Mouse (Mus musculus) embryonic facial prominence, embryonic 12.5 days (tissue): ENCODE measurements around the gene Cep41. TPM values are rescaled to one million over a fixed set of nuclear protein-coding genes. Genes with fewer than 3 reads are reported as not detected.

ENCODE experiments used
- ATAC-seq: fragments of 200-750 bp; cut with Nextera tagmentation; 2 replicates; pipeline ENCODE4 v1.8.0; 2017; ENCODE audit not compliant: insufficient number of reproducible peaks, insufficient read depth, low FRiP score, low TSS enrichment
- H3K27ac ChIP-seq: fragments of 300-500 bp; sonication (generic); 2 replicates; pipeline ENCODE4 v1.5.1; 2016; ENCODE audit warnings: mild to moderate bottlenecking
- H3K27me3 ChIP-seq: fragments of 300-500 bp; sonication (generic); 2 replicates; pipeline ENCODE4 v1.6.1; 2016; ENCODE audit warnings: mild to moderate bottlenecking, moderate library complexity
- H3K36me3 ChIP-seq: fragments of 300-500 bp; sonication (generic); 2 replicates; pipeline ENCODE4 v1.6.1; 2016; ENCODE audit warnings: mild to moderate bottlenecking
- H3K4me1 ChIP-seq: fragments of 300-500 bp; sonication (generic); 2 replicates; pipeline ENCODE4 v1.6.1; 2016
- H3K4me2 ChIP-seq: fragments of 300-500 bp; sonication (generic); replicated peaks from 2 replicates; pipeline ENCODE4 v1.6.1; 2016; ENCODE audit warnings: mild to moderate bottlenecking, moderate library complexity
- H3K4me3 ChIP-seq: fragments of 300-500 bp; sonication (generic); 2 replicates; pipeline ENCODE4 v1.5.1; 2016; ENCODE audit warnings: mild to moderate bottlenecking
- H3K9ac ChIP-seq: fragments of 300-500 bp; sonication (generic); 2 replicates; pipeline ENCODE4 v1.6.1; 2016; ENCODE audit warnings: mild to moderate bottlenecking, moderate library complexity
- H3K9me3 ChIP-seq: fragments of 300-500 bp; sonication (generic); 2 replicates; pipeline ENCODE4 v1.6.1; 2016; ENCODE audit warnings: mild to moderate bottlenecking, moderate library complexity
- WGBS: fragments of 180-500 bp; shearing (Covaris S2); methylation state at CpG from one replicate; pipeline ENCODE4 v1.1.7; 2016; 5-methylcytosine and 5-hydroxymethylcytosine counted together
- polyA plus RNA-seq: library from polyadenylated mRNA; unstranded; fragments of >200 nt; fragmentation: Nextera tagmentation; extraction: Ambion mirVana; gene quantifications from 2 replicates; pipeline ENCODE4 v1.2.1, GENCODE M21; 2016

Gene Cep41
- polyA plus RNA-seq, 1 experiment from 2014 or later, result 26.3 TPM

DNA sequence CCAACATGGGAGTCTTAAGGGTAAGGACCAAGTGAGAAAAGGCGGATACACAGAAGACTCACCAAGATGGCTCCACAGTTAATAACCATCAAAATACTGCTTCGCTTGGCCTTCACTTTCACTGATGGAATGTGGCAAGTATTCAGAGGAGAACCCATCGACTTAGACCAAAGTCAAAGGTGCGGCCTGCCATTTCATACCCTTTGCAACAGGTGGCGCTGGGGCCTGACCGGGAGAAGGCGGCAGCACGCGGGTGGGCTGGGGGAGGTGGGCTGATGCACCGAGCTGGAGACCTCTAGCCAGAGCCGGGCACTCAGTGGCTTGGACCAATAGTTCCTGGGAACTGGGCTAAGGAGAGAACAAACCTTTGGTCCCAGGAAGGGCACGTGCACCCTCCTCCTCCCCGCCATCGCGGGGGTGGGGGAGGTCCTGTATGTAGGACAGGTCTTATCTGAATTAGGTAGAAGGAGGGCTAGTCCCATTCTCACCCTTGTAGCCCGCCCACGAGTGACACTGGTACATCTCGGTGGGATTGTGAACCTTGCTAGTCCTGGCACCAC is 39.1 kb upstream of the Cep41 start:
- ATAC-seq, result no peak
- Histone ChIP-seq H3K4me1 (peaks cover 26% of the 10 kb centered on the region; the same call in 1 of the 2 replicates), H3K9ac (no peak overlapping the region), H3K9me3 (peaks cover 33% of the 10 kb centered on the region), H3K27me3 (no peaks in the 10 kb centered on the region), H3K4me3 (no peak overlapping the region), H3K4me2 (no peak overlapping the region), H3K36me3 (no peaks in the 10 kb centered on the region), H3K27ac (peak overlapping the region; percentile 94; the same call in 1 of the 2 replicates)
- 50% methylated on average over 18 of the region's 18 CpGs for WGBS

DNA sequence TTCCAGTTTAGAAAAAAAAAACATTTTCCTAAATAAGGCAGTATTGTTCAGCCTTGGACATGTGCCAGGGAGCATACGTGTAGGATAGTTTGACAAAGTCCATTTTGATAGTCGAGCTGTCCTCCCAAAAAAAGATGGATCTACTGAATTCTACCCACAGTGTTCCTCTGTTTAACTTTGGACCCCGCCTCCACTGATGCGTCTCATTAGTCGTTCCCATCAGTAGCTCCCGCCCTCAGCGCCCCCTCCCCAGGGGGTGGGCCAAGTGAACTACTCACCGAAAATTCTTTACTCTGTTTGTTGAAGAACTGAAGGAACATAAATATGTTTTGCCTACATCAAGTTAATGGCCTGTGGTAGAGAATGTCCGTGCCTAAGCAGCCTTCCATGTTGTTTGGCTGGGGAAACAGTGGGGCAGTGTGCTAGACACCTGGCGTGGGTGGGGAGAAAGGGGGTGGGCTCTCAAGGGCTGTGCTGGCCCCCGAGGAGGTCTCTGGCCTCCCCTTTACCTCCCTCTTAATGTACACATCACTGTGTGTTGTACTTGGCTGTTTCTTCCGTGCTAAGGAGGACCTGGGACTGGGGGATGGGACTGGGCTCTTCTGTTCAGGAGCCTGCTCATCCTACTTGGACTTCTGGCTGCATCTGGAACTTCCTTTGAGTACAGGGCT is 36.9 kb upstream of the Cep41 start:
- 55% methylated on average over 12 of the region's 12 CpGs for WGBS
- ATAC-seq, result no peak
- Histone ChIP-seq H3K9me3 (peaks cover 11% of the 10 kb centered on the region), H3K36me3 (no peaks in the 10 kb centered on the region), H3K4me1 (peaks cover 24% of the 10 kb centered on the region; the same call in 1 of the 2 replicates), H3K4me2 (no peak overlapping the region), H3K27me3 (no peaks in the 10 kb centered on the region), H3K9ac (no peak overlapping the region), H3K4me3 (no peak overlapping the region), H3K27ac (no peak overlapping the region)

DNA sequence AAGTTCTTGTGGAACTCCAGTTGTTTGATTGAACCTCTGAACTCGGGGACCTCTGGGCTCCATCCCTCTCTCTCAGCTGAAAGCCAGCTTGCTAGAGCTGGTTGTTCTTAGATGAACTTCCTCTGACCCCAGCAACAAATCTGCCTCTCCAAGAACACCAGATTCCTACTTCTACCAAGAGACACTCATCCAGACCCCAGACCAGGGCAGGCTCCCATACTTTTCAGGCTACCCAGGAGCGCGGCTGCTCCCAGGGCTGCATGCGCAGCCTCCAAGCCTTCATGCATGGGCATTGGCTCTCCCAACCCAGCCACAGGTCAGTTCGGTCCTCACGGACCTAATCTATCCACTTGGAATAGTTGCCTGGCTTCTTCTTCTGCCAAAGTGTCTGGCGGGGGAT is 29.8 kb upstream of the Cep41 start, which contains the start of gene Mest:
Gene Mest (plus strand): TSS at position 217 of the 400 bp plus-strand sequence.
- no peaks in the 10 kb centered on the region for H3K9me3 ChIP-seq
- peaks cover 25% of the 10 kb centered on the region for H3K4me1 ChIP-seq
- no peak for ATAC-seq
- no peak within 1 kb of the TSS for H3K4me2 ChIP-seq
- H3K4me3 ChIP-seq, result no peak within 1 kb of the TSS
- no peaks in the 10 kb centered on the region for H3K36me3 ChIP-seq
- whole genome bisulfite sequencing, result 67% methylated on average over 7 of the region's 7 CpGs
- H3K27me3 ChIP-seq, result no peaks in the 10 kb centered on the region
- 0 out of 2 replicates have a peak within 1 kb of the TSS, but pooled peaks have one; percentile 21 for H3K9ac ChIP-seq
- 0 out of 2 replicates have a peak within 1 kb of the TSS, but pooled peaks have one; percentile 25 for H3K27ac ChIP-seq

DNA sequence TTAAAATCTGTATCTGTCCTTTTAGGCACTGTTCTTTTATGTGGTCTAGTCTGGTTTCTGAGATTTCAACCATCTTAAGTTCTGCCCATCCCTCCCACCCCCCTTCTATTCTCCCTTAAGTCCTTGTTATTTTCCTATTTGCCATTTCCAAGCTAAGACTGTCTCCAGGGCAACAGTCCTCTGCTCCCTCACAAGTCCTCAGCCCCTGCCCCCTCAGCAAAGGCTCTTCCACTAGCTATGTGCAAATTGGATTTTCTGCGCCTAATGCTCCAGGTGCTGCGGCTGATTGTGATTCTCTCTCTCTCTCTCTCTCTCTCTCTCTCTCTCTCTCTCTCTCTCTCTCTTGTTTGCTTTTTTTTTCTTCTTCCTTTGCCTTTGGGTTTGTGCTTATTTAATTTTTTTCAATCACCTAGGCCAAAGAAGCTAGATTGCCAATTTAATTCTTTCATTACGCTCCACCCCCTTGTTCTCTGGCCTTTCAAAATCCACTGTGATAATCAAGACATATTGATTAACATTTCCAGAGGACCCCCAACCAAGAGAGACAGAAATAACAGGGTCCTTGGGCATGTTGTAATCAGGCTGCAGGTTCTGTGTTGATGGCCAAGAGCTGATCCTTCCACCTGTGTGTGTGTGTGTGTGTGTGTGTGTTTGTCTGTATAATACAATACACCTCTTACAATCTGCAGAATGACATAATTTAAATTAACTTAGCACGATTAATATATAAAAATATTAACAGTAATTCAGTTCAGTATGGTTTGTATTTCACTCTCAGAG is 29.0 kb upstream of the Cep41 start:
- no peak overlapping the region for H3K4me3 ChIP-seq
- no peak overlapping the region for H3K4me2 ChIP-seq
- H3K27ac ChIP-seq, result 0 out of 2 replicates have a peak overlapping the region, but pooled peaks have one; percentile 17
- H3K9me3 ChIP-seq, result no peaks in the 10 kb centered on the region
- no peak for ATAC-seq
- H3K27me3 ChIP-seq, result no peaks in the 10 kb centered on the region
- H3K4me1 ChIP-seq, result peaks cover 25% of the 10 kb centered on the region
- H3K36me3 ChIP-seq, result no peaks in the 10 kb centered on the region
- 0 out of 2 replicates have a peak overlapping the region, but pooled peaks have one; percentile 21 for H3K9ac ChIP-seq
- 69% methylated on average over 4 of the region's 4 CpGs for WGBS

DNA sequence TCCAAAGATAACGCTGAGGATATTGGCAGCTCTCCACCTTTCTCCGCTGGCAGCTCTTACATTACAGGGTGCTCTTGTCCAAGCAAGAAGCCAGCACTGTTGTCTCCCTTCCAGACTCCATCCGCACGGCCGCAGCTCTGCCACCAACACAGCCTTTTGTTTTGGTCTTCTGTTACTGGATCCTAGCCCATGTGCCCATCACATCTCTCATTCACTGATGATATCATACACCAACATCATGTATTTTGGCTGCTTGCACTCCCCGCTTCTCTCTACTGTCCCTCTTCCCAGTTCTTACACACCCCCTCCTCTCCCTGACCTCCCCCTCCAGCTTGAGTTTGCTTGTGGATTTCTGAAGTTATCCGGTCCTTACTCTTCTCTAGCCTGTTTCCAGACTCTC is 23.2 kb upstream of the Cep41 start:
- H3K9ac ChIP-seq, result no peak overlapping the region
- ATAC-seq, result no peak
- H3K27ac ChIP-seq, result no peak overlapping the region
- no peaks in the 10 kb centered on the region for H3K36me3 ChIP-seq
- H3K27me3 ChIP-seq, result no peaks in the 10 kb centered on the region
- H3K4me1 ChIP-seq, result peaks cover 9% of the 10 kb centered on the region
- no peaks in the 10 kb centered on the region for H3K9me3 ChIP-seq
- H3K4me2 ChIP-seq, result no peak overlapping the region
- WGBS, result 90% methylated on average over 7 of the region's 7 CpGs
- H3K4me3 ChIP-seq, result no peak overlapping the region

DNA sequence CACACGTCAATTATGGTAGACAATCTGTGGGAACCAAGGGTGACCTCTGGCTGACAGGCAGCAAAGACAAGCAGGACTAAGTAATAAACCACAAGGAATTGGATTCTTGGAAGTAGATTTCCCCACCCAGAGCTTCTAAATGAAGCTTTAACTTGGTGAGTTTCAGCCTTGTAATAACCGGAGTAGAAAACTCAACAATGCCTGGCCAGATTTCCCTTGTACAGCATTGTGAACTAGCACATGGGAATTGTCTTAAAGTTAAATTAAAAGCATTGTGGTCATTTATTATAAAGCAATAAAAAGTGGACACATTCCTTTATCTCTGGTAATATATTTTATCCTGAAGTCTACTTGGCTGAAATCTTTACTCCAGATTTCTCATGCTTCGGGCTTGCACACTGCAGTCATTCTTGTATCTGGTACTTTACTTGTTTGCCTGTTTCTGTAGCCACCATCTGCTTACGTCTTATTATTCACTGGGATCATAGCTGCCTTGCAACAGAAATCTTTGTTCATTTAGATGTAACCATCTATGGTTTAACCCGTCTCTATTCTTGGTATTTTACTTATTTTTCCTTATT is 21.4 kb upstream of the Cep41 start:
- no peak overlapping the region for H3K9ac ChIP-seq
- H3K4me1 ChIP-seq, result peaks cover 13% of the 10 kb centered on the region; the same call in 1 of the 2 replicates
- WGBS, result 85% methylated on average over 5 of the region's 5 CpGs

DNA sequence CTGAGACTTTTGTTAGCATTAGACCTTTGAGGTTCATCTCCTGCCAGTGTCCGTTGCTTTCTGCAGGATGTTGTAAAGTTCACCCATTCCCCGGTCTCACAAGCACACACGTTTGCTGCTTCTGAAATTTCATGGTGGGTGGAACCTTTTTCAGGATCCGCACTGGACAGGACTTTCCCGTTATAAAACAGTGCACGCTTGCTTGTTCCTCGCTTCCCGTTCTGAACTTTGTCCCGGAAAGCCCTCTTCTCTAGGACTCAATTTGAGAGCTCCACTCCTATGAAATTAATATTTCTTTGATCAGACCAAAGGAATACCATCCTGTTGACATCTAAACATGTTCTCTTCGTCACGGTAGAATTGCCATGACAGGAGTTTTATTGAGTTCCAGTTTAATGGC is 20.3 kb upstream of the Cep41 start:
- Histone ChIP-seq H3K27me3 (no peaks in the 10 kb centered on the region), H3K36me3 (no peaks in the 10 kb centered on the region), H3K27ac (no peak overlapping the region), H3K9ac (no peak overlapping the region), H3K4me2 (no peak overlapping the region), H3K4me1 (peaks cover 17% of the 10 kb centered on the region; the same call in 1 of the 2 replicates), H3K4me3 (no peak overlapping the region), H3K9me3 (no peaks in the 10 kb centered on the region)
- WGBS, result 78% methylated on average over 11 of the region's 11 CpGs
- ATAC-seq, result no peak

More for the DNA sequence above, 21.4 kb upstream of the Cep41 start:
- no peaks in the 10 kb centered on the region for H3K9me3 ChIP-seq
- ATAC-seq, result no peak
- H3K36me3 ChIP-seq, result no peaks in the 10 kb centered on the region
- no peak overlapping the region for H3K27ac ChIP-seq
- no peaks in the 10 kb centered on the region for H3K27me3 ChIP-seq
- no peak overlapping the region for H3K4me2 ChIP-seq
- no peak overlapping the region for H3K4me3 ChIP-seq

DNA sequence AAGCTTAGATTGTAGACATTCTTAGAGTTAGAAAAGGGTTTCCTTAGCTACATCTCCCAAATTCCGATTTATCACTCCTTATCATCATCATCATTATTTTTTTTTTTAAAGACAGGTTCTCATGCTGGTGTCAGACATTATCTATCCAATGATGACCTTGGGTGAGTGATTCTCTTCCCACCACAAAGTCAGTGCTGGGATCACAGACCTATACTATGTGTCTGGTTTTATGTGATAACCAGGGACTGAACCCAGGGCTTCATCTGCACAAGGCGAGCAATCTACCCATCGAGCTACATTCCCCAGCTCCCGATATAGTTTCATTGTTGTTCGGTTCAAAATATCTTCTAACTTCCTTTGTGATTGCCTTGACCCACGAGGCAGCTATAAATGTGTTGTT is 19.9 kb upstream of the Cep41 start:
- Histone ChIP-seq H3K4me1 (peaks cover 17% of the 10 kb centered on the region; the same call in 1 of the 2 replicates), H3K9me3 (no peaks in the 10 kb centered on the region), H3K4me3 (no peak overlapping the region), H3K9ac (no peak overlapping the region), H3K36me3 (no peaks in the 10 kb centered on the region), H3K4me2 (no peak overlapping the region), H3K27me3 (no peaks in the 10 kb centered on the region), H3K27ac (no peak overlapping the region)
- 77% methylated on average over 6 of the region's 6 CpGs for WGBS
- ATAC-seq, result no peak

DNA sequence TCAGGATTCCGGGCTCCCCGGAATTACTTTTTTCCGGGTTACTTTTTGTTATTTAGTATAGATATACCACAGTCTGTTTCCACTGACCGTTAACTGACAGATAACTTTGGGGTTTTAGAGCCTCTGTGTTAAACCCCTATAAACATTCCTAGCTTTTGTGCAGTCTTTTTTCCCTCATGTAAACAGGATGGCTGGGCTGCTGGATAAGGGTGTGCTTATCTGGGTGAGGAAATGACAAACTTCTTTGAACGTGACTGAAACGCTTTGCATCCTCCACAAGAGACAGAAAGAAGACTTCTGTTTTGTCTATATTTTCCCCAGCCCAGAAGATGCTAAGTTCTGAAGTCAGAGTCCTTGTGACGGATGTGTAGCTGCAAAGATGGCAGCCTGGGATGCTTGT is 18.9 kb upstream of the Cep41 start:
- Histone ChIP-seq H3K36me3 (no peaks in the 10 kb centered on the region), H3K4me1 (peaks cover 17% of the 10 kb centered on the region; the same call in 1 of the 2 replicates), H3K27ac (0 out of 2 replicates have a peak overlapping the region, but pooled peaks have one; percentile 65), H3K9me3 (no peaks in the 10 kb centered on the region), H3K4me2 (no peak overlapping the region), H3K4me3 (no peak overlapping the region), H3K27me3 (no peaks in the 10 kb centered on the region), H3K9ac (no peak overlapping the region)
- no peak for ATAC-seq
- WGBS, result 67% methylated on average over 7 of the region's 7 CpGs

DNA sequence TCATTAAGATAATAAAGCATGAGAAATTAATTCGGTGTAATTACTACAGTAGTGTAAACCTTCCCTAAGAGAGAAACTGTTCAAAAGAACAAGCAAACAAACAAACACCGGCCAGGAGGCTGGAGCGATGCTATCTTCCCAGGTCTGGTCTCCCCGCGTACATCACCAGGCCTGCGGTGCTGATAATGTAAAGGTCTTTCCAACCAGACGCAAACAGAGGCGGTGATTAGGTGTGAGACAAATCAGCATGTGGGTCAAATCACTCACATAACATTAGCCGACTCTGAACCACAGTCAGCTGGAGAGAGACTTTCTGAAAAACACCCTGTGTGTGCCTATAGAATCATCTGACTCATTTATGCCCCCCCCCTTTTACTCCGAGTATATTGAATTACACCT is 17.8 kb upstream of the Cep41 start:
- ATAC-seq, result no peak
- H3K36me3 ChIP-seq, result no peaks in the 10 kb centered on the region
- H3K4me1 ChIP-seq, result peaks cover 17% of the 10 kb centered on the region; the same call in 1 of the 2 replicates
- no peak overlapping the region for H3K4me2 ChIP-seq
- no peaks in the 10 kb centered on the region for H3K27me3 ChIP-seq
- H3K9ac ChIP-seq, result no peak overlapping the region
- H3K9me3 ChIP-seq, result no peaks in the 10 kb centered on the region
- H3K27ac ChIP-seq, result no peak overlapping the region
- WGBS, result 63% methylated on average over 10 of the region's 10 CpGs
- H3K4me3 ChIP-seq, result no peak overlapping the region
